12 mouse cellular contexts compared by ENCODE assay signal in genomic region chr3:30004888-30005405, GRCm38 (mm10).
DNase-seq lines count a peak whose midpoint lies in the region; ATAC-seq and TF ChIP-seq lines count a peak whose summit lies in the region.
"Had no signal": no experiment of that assay in that cellular context is flagged by ENCODE, and none has a peak within 500 bp of the region (broad histone marks: within the 10 kb centered on the region; RNA-seq: fewer than 3 reads in every experiment).

No protein-coding gene starts in this region.

- in situ Hi-C loops in Patski (cut with MboI; ENCODE audit: low pct_unique_long_range_greater_than_20kb), result loop anchor here (10.0 kb wide), 1 partner anchor 510 kb away; no protein-coding TSS in a partner anchor

- ATAC-seq in Patski, result peak; percentile 87
- ATAC-seq in megakaryocyte-erythroid progenitor cell, adult 5-6 weeks (replicated peaks; ENCODE audit: low FRiP score, low TSS enrichment, poor library complexity, severe bottlenecking), result no peak
- ATAC-seq: intestine, embryonic 15.5 days had no signal

- CTCF ChIA-PET in Patski (lab: Charles Lee), result interaction anchor here (0.8 to 6.3 kb wide), 9 partner anchors 10 to 587 kb away, joined by 3 to 37 read pairs (median 4); no protein-coding TSS in a partner anchor

- H3K27me3 ChIP-seq in Patski, result no peaks in the 10 kb centered on the region
- H3K27me3 ChIP-seq: intestine, embryonic 15.5 days had no signal

- POLR2A ChIA-PET in Patski (lab: Charles Lee), result interaction anchor here (0.5 kb wide), 1 partner anchor 199 kb away, joined by 3 read pairs; no protein-coding TSS in a partner anchor

- peak; percentile 61 for DNase-seq in heart, adult 11 months
- DNase-seq in heart, postnatal 25 days (ENCODE audit: low spot score), result no peak
- DNase-seq in kidney, adult 9 months, result peak; percentile 65
- no peak for DNase-seq in kidney, postnatal 10 days
- DNase-seq in Patski (ENCODE audit: low read depth, low spot score), result no peak
- peak; percentile 27 to 57 for DNase-seq in kidney, postnatal 25 days
- DNase-seq in adrenal gland, postnatal 14 days, result no peak
- DNase-seq: B cell, adult 2 months; gastrocnemius, postnatal 10 days; thymus, adult 18-20 months had no signal

- intact Hi-C loops in heart, postnatal 25 days (cut with DNase I), result no loop called here

- no peak for TF ChIP-seq CTCF in Patski (IDR thresholded peaks at IDR 0.05)

Comparison
In these comparisons a context has a peak if more than half of its experiments do, and no peak if none do; other contexts are left out.
1. DNase-seq: peak in heart, adult 11 months (single experiment), kidney, adult 9 months (single experiment) and kidney, postnatal 25 days (2 of 2); none in heart, postnatal 25 days (single experiment), kidney, postnatal 10 days (single experiment), Patski (single experiment) and adrenal gland, postnatal 14 days (single experiment).